Mouse (Mus musculus) lung, postnatal 0 days (tissue): Measurements from ENCODE around the gene Mansc4.

Experiments used
- CTCF ChIP-seq: IDR thresholded peaks from 2 replicates; pipeline ENCODE4 v1.5.1; 2016; ENCODE audit warnings: antibody characterized with exemption, mild to moderate bottlenecking
- EP300 ChIP-seq: IDR thresholded peaks from 2 replicates; pipeline ENCODE4 v1.6.1; 2016; ENCODE audit warnings: antibody characterized with exemption, mild to moderate bottlenecking, control low read depth

GRCm38 (mm10) chr6:147117764-147118163, 30.9 kb upstream of the Mansc4 start:
- no peak for TF ChIP-seq EP300
- TF ChIP-seq CTCF = no peak
